Mouse (Mus musculus): ENCODE measurements around the gene Ugt1a6a. TPM values are rescaled to one million over a fixed set of nuclear protein-coding genes. Genes with fewer than 3 reads are reported as not detected.

The Ugt1a6a gene
- polyA plus RNA-seq, 1 experiment from 2014 or later, result 3.2 TPM

DNA sequence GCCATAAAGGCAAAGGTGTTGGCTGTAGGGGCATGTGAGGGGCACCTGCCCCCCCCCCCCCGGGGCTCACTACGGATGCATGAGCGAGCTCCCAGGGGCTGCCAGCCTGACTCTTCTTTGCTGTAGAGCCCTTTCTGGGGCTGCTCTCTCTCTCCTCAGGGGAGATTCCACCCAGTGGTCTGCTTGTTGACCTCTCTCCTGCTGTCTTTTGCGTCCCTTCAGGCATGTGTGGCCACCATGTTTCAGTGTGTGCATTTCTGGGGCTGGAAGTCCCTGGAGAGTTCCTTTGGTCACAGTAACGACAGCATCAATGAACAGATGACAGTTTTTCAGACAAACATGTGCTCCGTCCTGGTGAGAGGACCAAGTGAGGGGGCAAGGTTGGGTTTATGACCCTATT, 123.8 kb downstream of the Ugt1a6a start:
- Histone ChIP-seq H3K27ac (no peak overlapping the region), H3K9me3 (no peaks in the 10 kb centered on the region; the same call in 1 of the 2 replicates), H3K4me2 (no peak overlapping the region), H3K9ac (no peak overlapping the region), H3K4me3 (no peak overlapping the region), H3K36me3 (peaks cover 37% of the 10 kb centered on the region), H3K4me1 (no peaks in the 10 kb centered on the region), H3K27me3 (no peaks in the 10 kb centered on the region)
- 62% methylated on average over 6 of the region's 6 CpGs for WGBS
- ATAC-seq (ENCODE audit: borderline replicate concordance, extremely low read depth, low FRiP score, low TSS enrichment), result no peak

DNA sequence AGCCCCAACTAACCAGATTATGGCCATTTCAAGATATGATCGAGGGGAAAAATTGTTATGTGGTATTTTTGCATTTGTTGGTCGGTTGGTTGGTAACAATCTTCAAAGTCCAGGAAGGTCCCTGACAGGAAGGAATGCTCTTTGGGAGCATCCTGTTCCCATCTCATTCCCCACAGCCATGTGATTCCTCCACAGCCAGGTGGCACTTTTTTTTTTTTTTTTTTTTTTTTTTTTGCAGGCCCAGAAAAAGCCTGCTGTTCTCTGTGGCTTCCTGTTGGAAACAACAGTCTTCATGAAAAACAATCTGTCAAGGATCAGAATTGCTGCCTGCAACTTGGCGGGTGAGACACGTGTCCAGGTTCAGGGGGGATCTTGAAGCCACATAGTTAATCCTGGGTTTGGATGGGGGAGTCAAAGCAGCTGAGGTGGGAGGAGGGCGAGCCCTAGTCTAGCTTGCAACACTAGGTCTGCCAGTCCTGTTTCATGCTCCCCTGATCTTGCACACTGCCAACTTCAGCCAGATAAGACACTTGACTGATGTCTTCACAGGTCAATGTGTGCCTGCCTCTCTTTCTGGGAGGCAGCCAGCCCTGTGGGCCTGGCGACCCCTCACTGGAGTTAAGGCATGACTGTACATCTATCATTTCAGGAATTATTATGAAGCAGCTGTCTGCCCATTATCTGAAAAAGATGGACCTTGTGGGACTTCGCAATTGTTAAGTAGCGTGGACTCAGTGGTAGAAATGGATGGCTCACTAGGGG, 124.5 kb downstream of the Ugt1a6a start:
- ATAC-seq (ENCODE audit: borderline replicate concordance, extremely low read depth, low FRiP score, low TSS enrichment), result peak; percentile 2; the same call in 1 of the 2 replicates
- no peak overlapping the region for H3K9ac ChIP-seq
- no peak overlapping the region for H3K4me2 ChIP-seq
- H3K36me3 ChIP-seq, result peaks cover 44% of the 10 kb centered on the region
- no peak overlapping the region for H3K27ac ChIP-seq
- H3K4me3 ChIP-seq, result no peak overlapping the region
- H3K4me1 ChIP-seq, result no peaks in the 10 kb centered on the region
- 58% methylated on average over 8 of the region's 8 CpGs for WGBS
- H3K9me3 ChIP-seq, result no peaks in the 10 kb centered on the region; the same call in 1 of the 2 replicates
- no peaks in the 10 kb centered on the region for H3K27me3 ChIP-seq

DNA sequence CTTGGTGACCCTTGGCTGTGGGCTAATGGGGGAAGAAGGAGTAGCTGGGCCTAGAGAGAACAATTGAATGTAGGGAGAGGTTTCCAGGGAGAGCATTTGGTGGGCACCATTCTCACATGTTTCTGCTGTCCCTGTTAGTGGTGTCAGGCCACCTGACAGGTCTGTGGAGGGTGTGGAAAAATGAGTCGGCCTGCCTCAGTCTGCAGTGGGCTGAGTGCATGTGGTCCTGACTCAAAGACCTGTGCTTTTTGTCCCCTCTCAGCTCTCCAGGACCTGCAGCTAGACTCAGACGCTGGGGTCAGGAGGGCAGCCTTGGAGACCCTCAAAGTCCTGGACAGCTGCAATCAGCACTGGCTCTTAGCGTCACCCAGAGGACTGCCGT, 125.0 kb downstream of the Ugt1a6a start:
- ATAC-seq (ENCODE audit: borderline replicate concordance, extremely low read depth, low FRiP score, low TSS enrichment), result peak; percentile 2; the same call in 1 of the 2 replicates
- no peak overlapping the region for H3K4me2 ChIP-seq
- H3K27me3 ChIP-seq, result no peaks in the 10 kb centered on the region
- peaks cover 50% of the 10 kb centered on the region for H3K36me3 ChIP-seq
- H3K9me3 ChIP-seq, result no peaks in the 10 kb centered on the region; the same call in 1 of the 2 replicates
- no peak overlapping the region for H3K9ac ChIP-seq
- H3K4me1 ChIP-seq, result no peaks in the 10 kb centered on the region
- H3K27ac ChIP-seq, result no peak overlapping the region
- H3K4me3 ChIP-seq, result no peak overlapping the region
- 68% methylated on average over 4 of the region's 4 CpGs for whole genome bisulfite sequencing

DNA sequence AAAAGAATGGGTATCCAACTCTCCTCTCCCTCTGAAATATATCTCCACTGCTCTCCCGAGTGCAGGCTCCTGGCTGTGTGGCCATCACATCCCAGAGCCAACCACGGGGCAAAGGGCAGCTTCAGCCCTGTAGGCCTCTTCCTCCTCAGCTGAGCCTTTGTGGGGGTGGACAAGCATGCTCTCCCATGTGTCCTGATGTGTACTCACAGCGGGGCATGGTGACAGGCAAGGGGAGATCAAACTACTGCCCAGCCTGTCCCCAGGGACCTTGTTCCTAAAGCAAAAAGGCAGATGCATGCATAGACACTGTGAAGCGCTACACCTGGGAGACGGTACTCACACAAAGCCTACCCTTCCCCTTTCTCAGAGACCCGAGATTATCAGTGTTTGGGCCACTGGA, 125.5 kb downstream of the Ugt1a6a start:
- H3K4me1 ChIP-seq, result no peaks in the 10 kb centered on the region
- no peaks in the 10 kb centered on the region for H3K27me3 ChIP-seq
- no peaks in the 10 kb centered on the region for H3K9me3 ChIP-seq
- H3K4me3 ChIP-seq, result no peak overlapping the region
- H3K27ac ChIP-seq, result no peak overlapping the region
- 72% methylated on average over 6 of the region's 6 CpGs for WGBS
- 0 out of 2 replicates have a peak, but pooled peaks have one; percentile 1 for ATAC-seq (ENCODE audit: borderline replicate concordance, extremely low read depth, low FRiP score, low TSS enrichment)
- H3K9ac ChIP-seq, result no peak overlapping the region
- H3K4me2 ChIP-seq, result no peak overlapping the region
- H3K36me3 ChIP-seq, result peaks cover 55% of the 10 kb centered on the region

DNA sequence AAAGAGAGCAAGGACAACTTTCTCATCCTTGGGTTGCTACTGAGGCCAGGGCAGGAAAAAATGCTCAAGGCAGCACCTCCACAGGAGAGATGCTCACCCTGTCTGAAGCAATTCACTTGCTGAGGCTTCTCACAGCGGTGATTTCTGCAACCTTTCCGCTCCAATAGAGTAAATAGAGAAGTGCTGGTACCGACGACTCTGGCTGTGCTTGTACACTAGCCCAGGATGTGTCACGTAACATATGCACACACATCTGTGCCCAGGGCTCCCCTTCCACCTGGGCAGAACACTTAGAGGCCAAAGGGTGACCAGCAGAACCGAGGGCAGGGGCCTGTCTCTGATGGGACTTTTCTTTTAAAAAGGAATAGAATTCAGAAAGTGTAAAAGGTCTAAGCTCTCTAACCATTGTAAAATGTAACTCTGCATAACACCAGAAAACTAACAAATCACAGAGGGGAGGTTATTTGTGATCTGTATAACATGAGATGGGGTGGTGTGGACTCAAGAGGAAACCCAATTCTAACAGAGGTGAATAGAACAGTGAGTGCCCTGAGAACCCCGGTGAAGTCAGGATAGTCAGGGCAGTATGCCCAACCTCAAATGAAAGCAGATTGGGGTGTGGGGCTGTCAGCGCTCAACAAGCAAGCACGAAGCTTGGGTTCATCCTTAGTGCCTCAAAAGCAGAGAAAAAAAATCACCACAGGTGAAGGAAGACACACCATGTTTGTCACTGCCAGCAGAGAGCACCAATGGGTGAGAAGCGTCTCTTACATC, 126.2 kb downstream of the Ugt1a6a start:
- no peaks in the 10 kb centered on the region for H3K27me3 ChIP-seq
- H3K4me2 ChIP-seq, result no peak overlapping the region
- no peak overlapping the region for H3K4me3 ChIP-seq
- no peaks in the 10 kb centered on the region for H3K9me3 ChIP-seq
- H3K9ac ChIP-seq, result no peak overlapping the region
- H3K27ac ChIP-seq, result no peak overlapping the region
- no peak for ATAC-seq (ENCODE audit: borderline replicate concordance, extremely low read depth, low FRiP score, low TSS enrichment)
- no peaks in the 10 kb centered on the region for H3K4me1 ChIP-seq
- H3K36me3 ChIP-seq, result peaks cover 61% of the 10 kb centered on the region
- WGBS, result 78% methylated on average over 10 of the region's 10 CpGs

DNA sequence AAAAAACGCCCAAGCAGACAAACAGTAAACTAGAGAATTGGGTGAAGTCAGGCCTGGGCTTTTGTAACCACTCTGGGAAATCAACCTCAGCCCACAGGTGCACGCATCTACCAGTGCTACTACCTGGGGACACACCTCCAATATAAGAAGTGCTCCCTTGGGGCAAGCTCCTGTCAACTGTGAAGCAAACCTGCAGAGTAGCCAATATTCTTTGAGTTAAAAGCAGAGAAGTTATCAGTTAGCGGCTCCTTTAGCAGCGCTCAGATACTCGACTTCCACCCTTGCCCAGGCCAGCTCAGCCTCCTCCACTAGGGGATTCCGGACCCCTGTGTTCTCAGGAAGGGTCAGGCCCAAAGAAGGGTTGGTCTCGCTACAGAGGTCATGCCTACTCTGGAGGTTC, 127.1 kb downstream of the Ugt1a6a start:
- Histone ChIP-seq H3K27me3 (no peaks in the 10 kb centered on the region), H3K4me1 (no peaks in the 10 kb centered on the region)
- 85% methylated on average over 7 of the region's 7 CpGs for WGBS

DNA sequence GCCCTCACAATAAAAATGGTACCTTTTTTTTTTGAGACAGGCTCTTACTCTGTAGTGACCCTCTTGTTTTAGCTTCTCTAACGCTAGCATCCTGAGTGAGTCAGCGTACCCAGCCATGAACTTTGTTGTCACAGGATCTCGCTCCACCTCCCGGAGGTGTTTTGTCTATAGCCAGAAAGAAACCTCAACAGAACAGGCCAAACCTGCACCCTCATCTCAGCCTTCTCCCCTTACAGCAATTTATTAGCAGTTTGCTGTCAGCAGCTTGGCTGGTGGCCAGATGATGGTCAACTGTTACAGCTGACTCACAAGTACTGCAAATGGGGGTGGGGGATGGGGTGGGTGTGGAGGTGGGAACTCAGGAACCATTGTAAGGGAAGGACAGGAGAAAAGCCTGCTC, 127.6 kb downstream of the Ugt1a6a start:
- H3K27ac ChIP-seq, result no peak overlapping the region
- H3K4me3 ChIP-seq, result no peak overlapping the region
- H3K4me1 ChIP-seq, result no peaks in the 10 kb centered on the region
- no peak for ATAC-seq (ENCODE audit: borderline replicate concordance, extremely low read depth, low FRiP score, low TSS enrichment)
- no peak overlapping the region for H3K4me2 ChIP-seq
- H3K36me3 ChIP-seq, result peaks cover 76% of the 10 kb centered on the region
- WGBS, result 66% methylated on average over 4 of the region's 4 CpGs
- no peaks in the 10 kb centered on the region for H3K9me3 ChIP-seq
- H3K27me3 ChIP-seq, result no peaks in the 10 kb centered on the region
- no peak overlapping the region for H3K9ac ChIP-seq

More for the DNA sequence above, 127.1 kb downstream of the Ugt1a6a start:
- no peak overlapping the region for H3K9ac ChIP-seq
- peaks cover 71% of the 10 kb centered on the region for H3K36me3 ChIP-seq
- H3K9me3 ChIP-seq, result no peaks in the 10 kb centered on the region
- H3K27ac ChIP-seq, result no peak overlapping the region
- no peak for ATAC-seq (ENCODE audit: borderline replicate concordance, extremely low read depth, low FRiP score, low TSS enrichment)
- H3K4me2 ChIP-seq, result no peak overlapping the region
- no peak overlapping the region for H3K4me3 ChIP-seq

DNA sequence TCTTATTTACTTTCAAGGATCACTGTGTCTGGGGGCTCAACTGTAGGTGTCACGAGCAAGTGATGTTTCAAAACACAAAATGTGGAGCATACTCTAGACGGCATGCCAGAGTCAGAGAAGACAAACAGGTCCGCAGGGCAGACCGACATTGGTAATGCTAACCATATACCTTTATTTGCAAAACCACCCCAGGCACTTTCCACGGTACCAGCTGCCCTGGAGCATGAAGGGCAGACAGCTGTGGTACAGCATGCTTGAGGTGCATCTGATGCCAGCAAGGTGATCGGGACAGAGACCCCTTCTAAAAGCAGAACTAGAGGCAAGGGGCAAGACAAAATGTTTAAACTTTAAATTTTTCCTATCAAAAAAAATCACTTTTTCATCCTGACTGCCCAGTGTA, 128.4 kb downstream of the Ugt1a6a start:
- no peaks in the 10 kb centered on the region for H3K27me3 ChIP-seq
- no peak for ATAC-seq (ENCODE audit: borderline replicate concordance, extremely low read depth, low FRiP score, low TSS enrichment)
- no peaks in the 10 kb centered on the region for H3K4me1 ChIP-seq
- no peak overlapping the region for H3K4me3 ChIP-seq
- H3K36me3 ChIP-seq, result peaks cover 83% of the 10 kb centered on the region
- no peak overlapping the region for H3K9ac ChIP-seq
- H3K27ac ChIP-seq, result no peak overlapping the region
- H3K4me2 ChIP-seq, result no peak overlapping the region
- 72% methylated on average over 6 of the region's 6 CpGs for WGBS
- no peaks in the 10 kb centered on the region for H3K9me3 ChIP-seq

DNA sequence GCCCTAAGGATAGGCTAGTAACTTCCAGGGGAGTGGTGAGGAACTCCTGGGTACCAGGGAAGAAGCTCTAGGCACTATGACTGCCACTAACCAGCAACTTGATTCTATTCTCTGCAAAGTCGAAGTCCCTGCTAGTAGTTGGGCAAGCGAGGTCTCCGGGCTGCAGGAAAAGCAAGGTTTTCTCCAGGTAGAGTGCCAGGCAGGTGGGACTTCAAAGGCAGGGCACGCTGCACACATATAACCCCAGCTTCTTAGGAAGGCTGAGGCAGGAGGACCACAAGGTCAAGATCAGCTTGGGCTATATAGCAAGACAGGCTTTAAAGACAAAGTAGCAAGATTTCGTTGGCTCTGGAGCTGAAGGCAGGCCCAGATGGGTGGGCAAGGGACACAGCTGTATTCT, 129.2 kb downstream of the Ugt1a6a start:
- Histone ChIP-seq H3K4me3 (no peak overlapping the region), H3K4me2 (no peak overlapping the region), H3K9me3 (no peaks in the 10 kb centered on the region), H3K27me3 (no peaks in the 10 kb centered on the region), H3K4me1 (no peaks in the 10 kb centered on the region), H3K36me3 (peaks cover 91% of the 10 kb centered on the region), H3K27ac (no peak overlapping the region), H3K9ac (no peak overlapping the region)
- 90% methylated on average over 5 of the region's 5 CpGs for WGBS
- no peak for ATAC-seq (ENCODE audit: borderline replicate concordance, extremely low read depth, low FRiP score, low TSS enrichment)

DNA sequence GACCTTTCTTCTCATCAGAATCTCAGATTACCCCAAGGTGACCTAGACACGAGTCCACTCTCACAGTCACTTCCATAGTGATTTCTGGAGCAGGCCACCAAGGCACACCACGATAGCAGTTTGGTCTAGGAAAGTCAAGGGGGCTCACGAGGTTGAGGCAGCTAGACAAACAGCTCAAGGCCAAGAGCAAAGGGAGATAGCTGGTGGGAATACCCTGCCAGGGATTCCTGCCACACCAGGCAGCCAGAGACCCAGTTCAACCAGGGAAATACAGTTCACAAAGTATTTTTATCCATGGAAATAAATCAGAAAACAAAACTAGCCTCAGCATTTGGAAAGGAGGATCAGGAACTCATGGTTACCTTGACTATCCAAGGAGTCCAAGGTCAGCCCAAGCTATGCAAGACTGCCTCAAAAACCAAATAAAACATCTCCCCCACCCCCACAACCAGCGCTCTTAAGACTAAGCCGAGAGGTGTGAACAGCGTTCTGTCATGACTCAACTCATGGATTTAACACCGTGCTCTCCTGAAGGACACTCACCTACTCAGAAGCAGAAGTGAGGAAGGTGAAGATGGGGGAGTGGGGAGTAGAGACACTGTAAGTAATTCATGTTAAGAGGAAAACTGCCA, 129.7 kb downstream of the Ugt1a6a start:
- H3K9ac ChIP-seq, result no peak overlapping the region
- WGBS, result 82% methylated on average over 7 of the region's 7 CpGs
- no peak for ATAC-seq (ENCODE audit: borderline replicate concordance, extremely low read depth, low FRiP score, low TSS enrichment)

DNA sequence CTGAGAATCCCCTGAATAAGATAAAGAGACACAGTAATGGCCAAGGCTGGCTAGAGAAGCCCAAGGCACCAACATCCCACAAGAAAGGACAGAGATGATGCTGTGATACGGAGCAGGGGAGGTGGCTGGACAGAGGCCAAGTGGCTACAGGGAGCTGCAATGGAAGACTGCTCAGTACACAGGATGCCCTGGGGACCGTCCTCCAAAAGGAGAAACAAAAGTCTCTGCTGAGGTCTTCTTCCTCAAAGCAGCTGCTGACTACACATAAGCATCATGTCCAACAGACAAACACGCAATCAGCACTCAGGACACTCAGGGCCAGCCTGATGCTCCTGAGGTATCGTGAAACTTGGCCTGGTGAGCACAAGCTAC, 130.2 kb downstream of the Ugt1a6a start:
- Histone ChIP-seq H3K27ac (no peak overlapping the region), H3K27me3 (no peaks in the 10 kb centered on the region), H3K4me3 (no peak overlapping the region), H3K36me3 (peaks cover 99% of the 10 kb centered on the region), H3K4me1 (no peaks in the 10 kb centered on the region), H3K9ac (no peak overlapping the region), H3K9me3 (no peaks in the 10 kb centered on the region), H3K4me2 (no peak overlapping the region)
- ATAC-seq (ENCODE audit: borderline replicate concordance, extremely low read depth, low FRiP score, low TSS enrichment), result peak; percentile 1; the same call in 1 of the 2 replicates
- 79% methylated on average over 4 of the region's 4 CpGs for WGBS

More for the DNA sequence above, 129.7 kb downstream of the Ugt1a6a start:
- Histone ChIP-seq H3K9me3 (no peaks in the 10 kb centered on the region), H3K4me2 (no peak overlapping the region), H3K36me3 (peaks cover 97% of the 10 kb centered on the region), H3K4me3 (no peak overlapping the region), H3K4me1 (no peaks in the 10 kb centered on the region), H3K27me3 (no peaks in the 10 kb centered on the region), H3K27ac (no peak overlapping the region)

DNA sequence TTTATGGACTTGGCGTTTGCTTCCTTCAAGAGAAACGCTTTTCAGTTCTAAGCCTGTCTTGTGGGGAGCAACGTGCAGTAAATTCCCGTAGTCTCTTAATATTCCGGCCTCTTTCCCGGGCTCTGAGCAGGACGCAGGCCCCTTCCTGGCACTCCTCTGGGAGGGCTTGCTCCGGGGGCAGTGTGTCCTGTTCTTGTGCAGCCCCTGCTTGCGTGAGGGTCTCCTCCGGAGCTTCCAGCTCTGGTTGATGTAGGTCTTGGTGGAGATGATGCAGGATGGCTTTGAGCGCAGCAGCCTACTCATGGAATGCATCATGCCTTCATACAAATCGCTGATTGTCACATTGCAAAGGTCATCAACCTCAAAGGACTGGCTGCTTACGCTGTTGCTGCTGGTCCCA, 131.5 kb downstream of the Ugt1a6a start:
- H3K9me3 ChIP-seq, result no peaks in the 10 kb centered on the region
- H3K4me1 ChIP-seq, result no peaks in the 10 kb centered on the region
- no peak for ATAC-seq (ENCODE audit: borderline replicate concordance, extremely low read depth, low FRiP score, low TSS enrichment)
- 88% methylated on average over 13 of the region's 13 CpGs for WGBS
- H3K4me3 ChIP-seq, result no peak overlapping the region
- H3K27ac ChIP-seq, result no peak overlapping the region
- no peak overlapping the region for H3K4me2 ChIP-seq
- no peak overlapping the region for H3K9ac ChIP-seq
- H3K27me3 ChIP-seq, result no peaks in the 10 kb centered on the region
- peaks cover 90% of the 10 kb centered on the region for H3K36me3 ChIP-seq

Data from lung, embryonic 15.5 days (tissue).